Mouse (Mus musculus): Measurements from ENCODE around the gene Ift22. TPM values are rescaled to one million over a fixed set of nuclear protein-coding genes. Genes with fewer than 3 reads are reported as not detected.
A peak's percentile ranks its signal among the peaks of the same experiment; 100 is the strongest.

Ift22 gene
- total RNA-seq (2014; fragmentation: Nextera tagmentation) (12.1 and 17.4 TPM in 2 replicates), total RNA-seq (2017) (1.5 and 5.4 TPM in 2 replicates)

DNA sequence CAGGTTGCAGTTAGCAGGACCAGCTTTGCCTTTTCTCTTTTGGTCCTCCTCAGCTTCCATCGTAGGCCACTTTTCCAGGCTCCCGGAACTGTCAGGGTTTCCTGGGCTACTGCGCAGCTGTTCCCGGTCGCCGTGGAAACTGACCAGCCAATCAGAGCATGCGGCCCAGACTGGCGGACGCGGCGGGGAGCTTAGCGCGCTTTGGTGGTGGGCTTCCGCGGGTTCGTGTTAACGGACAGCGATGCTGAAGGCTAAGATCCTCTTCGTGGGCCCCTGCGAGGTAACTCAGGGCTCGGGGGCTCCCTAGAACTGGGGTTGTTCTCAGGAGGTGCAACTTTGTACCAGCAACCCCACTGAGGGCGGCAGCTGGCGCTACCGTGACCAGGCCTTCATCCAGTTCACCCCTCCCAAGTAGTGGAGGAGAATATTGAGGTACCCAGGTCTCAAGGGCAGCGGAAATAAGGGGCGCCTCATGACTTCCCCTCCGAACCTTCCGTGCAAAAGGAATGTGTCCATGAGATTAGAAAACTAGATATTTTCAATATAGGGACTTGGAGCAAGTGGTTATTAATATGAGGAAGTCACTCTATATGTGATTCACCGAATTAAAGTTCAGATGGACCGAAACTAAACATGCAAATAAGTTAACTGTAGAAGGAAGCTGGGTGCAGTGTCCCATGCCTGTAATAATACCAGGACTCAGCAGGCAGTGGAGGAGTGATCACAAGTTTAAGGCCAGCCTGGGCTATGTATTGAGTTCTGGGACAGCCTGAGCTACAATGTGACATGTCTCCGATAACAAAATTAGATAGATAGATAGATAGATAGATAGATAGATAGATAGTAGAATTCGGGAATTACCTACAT, at the start of gene Ift22:
Gene Ift22 (plus strand): TSS at position 160 of the 867 bp plus-strand sequence.
- peak; percentile 93 for ATAC-seq (replicated peaks; ENCODE audit: low FRiP score, low TSS enrichment, poor library complexity, severe bottlenecking)

DNA sequence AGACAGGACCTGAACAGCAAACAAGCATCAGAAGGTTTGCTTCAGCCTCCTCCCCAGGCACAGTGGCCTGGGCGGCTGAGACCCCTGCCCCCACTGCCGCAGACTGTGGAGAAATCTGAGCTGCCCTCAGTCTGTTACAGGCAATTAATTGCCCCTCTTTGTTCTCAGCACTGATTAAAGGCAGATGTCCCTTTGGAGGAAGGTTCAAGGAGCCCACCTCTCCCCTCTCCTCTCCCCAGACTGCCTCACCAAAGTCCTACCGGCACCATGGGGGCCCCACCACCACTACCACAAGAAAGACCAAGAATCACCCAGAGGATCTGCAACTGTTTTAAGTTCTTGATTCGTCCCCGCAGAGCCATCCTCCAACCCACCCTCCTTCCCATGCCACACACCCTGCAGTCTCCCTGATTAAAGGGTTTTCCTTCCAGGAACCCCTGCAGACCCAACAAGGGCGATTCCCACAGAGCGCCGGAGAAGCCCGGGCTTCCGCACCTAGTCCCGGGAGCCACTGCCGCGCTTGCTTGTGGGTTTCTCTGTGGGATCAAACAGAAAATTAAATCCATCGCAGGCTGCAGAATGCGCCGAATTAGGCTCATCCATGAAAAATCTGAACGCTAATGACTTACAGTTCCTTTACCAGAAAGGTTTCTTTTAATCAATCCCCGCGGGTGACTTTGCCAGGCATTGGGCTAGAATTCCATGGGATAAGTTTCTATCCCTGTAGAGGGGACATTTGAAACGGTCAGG, 46.6 kb upstream of the Ift22 start:
- ATAC-seq (replicated peaks; ENCODE audit: low FRiP score, low TSS enrichment, poor library complexity, severe bottlenecking) = no peak

DNA sequence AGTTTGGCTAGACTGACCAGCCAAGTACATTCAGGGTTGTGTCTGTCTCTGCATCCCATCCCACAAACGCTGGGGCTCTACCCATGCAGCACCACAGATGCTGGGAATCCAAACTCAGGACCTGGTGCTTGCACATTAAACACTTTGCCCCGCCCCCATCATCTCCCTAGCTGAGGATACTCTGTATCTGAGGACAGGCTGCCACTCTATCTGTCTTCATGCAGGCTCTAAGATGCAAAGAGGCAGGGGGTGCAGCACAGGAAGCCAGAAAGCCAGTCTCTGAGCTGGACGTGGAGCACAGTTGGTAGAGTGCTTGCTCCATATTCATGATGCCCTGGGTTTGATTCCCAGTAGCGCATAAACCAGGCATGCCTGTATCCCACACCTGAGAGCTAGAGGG, 45.1 kb upstream of the Ift22 start:
- ATAC-seq (replicated peaks; ENCODE audit: low FRiP score, low TSS enrichment, poor library complexity, severe bottlenecking) = no peak

DNA sequence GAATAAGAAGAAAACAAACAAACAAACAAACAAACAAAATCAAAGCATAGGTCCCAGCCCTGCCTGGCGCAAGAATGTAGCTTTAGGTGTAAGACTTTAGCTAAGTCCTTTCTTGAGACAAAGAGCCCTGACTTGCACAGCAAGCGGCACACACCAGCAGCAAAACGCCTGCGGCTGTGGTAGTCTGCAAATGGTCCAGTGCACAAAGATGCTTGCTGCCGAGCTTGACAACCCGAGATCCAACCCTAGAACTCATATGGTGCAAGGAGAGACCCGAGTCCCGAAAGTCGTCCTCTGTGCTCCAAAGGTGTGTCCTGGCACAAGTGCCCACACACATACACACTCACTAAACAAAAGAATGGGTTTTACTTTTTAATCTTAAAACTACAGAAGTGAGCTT, 44.7 kb upstream of the Ift22 start:
- no peak for ATAC-seq (replicated peaks; ENCODE audit: low FRiP score, low TSS enrichment, poor library complexity, severe bottlenecking)

DNA sequence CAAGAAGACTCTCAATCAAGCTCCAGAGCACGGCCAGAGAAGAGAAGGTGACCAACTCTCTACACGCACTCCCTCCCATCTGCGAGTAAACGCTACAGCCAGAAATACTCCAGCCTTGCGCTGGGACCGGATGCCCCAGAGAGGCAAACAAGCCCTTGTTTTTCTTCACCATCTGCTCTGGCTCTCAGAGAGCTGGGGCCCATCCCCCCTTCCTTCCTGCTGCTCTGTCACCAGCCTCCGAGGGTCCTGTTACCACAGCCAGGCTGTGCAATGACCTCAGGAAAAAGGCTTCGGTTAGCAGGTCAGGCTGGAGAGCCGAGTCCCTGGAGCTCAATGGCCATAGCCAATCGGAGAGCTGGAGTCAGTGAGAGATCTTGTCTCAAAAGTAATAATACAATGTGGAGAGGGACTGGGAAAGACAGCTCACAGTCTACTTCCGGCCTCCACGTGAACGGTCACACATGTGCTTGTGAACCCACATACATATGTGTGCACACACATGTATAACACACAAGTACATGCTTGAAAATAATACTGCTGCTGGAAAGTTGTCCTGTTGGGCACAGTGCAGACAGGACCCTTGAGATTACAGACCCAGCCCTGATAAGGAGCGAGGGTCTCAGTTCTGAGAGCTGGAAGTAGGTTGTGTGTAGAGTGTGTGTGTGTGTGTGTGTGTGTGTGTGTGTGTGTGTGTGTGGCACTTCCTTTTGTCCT, 43.8 kb upstream of the Ift22 start:
- ATAC-seq (replicated peaks; ENCODE audit: low FRiP score, low TSS enrichment, poor library complexity, severe bottlenecking) = no peak

DNA sequence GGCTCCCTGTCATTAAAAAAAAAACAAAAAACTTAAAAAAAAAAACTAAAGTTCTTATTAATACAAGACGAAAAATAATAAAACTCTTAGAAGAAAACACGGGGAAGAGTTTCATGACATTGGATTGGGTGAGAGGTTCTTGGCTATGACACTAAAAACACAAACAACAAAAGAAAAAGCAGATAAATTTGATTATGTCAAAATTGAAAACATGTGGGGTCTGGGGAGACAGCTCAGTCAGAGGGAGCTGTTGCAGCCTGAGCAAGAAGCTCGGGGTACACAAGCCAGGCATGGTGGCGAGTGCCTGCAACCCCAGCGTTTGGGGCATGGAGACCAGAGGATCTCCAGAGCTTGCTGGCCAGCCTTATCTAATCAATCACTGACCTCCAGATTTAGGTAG, 40.2 kb upstream of the Ift22 start:
- no peak for ATAC-seq (replicated peaks; ENCODE audit: low FRiP score, low TSS enrichment, poor library complexity, severe bottlenecking)

DNA sequence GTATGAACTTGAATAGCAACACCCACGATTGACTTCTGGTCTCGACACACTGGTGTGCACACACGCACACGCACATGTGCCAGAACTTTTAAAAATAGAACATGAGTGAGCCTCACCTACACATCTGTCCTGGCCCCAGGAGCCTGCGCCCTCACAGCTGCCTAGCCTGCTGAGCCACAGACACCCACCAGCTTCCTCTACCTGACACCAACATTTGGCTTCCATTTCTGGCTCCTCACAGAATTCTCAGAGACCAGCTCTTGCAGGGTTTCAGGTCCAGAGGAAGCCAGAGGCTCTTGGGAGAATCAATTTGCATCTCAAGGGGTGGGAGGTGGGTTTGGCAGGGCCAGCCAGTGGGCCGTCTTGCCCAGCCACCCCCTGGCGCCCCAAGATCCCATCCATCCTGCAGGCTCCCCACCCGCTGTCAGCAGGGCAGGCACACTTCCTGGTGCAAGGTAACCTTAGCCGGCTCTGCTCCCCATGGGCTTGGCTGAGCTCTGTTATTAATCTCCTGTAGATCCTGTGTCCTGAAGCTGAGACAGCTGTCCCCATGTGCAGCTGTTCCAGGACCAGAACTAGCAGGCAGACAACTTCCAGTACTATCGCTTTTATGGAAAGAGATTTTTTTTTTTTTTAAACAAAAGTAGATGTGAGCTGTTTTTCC, 38.4 kb upstream of the Ift22 start:
- ATAC-seq (replicated peaks; ENCODE audit: low FRiP score, low TSS enrichment, poor library complexity, severe bottlenecking) = no peak

DNA sequence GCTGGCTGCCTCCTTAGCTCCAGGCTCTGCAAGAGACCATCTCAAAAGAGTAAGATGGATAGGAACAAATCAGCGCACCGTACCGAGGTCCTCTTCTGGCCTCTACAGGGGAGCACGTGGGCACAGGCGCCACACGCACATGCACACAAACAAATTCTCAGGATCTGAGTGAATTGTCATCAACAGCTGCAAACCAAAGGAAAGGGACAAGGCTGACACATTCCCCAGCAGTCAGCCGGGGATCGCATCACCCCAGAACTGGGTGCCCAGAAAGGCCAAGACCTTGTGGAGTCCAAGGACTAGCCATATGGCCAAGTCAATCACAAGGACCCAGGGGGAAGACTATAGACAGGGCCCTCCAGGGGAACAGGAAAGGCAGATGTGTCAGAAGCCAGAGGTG, 35.5 kb upstream of the Ift22 start:
- ATAC-seq (replicated peaks; ENCODE audit: low FRiP score, low TSS enrichment, poor library complexity, severe bottlenecking) = no peak

DNA sequence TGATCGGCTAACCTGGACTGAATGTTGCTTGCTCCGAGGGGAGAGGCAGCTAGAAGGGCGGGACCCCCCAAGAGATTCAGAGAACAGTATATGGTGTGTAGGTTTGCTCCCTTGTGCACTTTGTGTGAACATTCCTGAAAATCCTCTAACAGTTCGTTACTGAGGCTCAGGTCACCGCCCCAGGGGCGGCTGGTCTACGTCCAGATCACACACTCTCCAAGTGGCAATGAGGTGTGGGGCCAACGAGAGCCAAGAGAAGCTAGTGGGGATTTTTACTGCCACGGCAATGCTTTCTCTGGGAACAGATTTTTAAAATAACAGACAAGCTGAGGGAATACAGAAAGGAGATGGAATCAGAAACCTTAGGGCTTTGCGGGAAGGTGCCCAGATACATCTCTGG, 33.7 kb upstream of the Ift22 start:
- no peak for ATAC-seq (replicated peaks; ENCODE audit: low FRiP score, low TSS enrichment, poor library complexity, severe bottlenecking)

DNA sequence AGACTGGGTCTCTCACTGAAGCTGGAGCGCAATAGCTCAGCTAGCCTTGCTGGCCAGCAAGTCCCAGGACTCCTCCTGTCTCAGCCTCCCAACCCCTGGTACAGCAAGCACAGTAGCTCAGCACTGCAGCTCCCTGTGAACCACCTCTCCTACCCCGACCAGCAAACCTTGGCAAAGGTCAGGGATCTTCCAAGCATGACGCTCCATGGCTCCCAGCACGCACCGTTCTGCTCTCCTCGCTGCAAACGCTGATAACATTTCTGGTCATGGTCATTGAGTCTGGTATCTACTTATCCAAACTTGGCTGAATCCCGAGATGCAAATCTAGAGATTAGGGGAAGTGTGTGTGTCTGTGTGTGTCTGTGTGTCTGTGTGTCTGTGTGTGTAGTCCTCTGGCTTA, 27.8 kb upstream of the Ift22 start:
- no peak for ATAC-seq (replicated peaks; ENCODE audit: low FRiP score, low TSS enrichment, poor library complexity, severe bottlenecking)

DNA sequence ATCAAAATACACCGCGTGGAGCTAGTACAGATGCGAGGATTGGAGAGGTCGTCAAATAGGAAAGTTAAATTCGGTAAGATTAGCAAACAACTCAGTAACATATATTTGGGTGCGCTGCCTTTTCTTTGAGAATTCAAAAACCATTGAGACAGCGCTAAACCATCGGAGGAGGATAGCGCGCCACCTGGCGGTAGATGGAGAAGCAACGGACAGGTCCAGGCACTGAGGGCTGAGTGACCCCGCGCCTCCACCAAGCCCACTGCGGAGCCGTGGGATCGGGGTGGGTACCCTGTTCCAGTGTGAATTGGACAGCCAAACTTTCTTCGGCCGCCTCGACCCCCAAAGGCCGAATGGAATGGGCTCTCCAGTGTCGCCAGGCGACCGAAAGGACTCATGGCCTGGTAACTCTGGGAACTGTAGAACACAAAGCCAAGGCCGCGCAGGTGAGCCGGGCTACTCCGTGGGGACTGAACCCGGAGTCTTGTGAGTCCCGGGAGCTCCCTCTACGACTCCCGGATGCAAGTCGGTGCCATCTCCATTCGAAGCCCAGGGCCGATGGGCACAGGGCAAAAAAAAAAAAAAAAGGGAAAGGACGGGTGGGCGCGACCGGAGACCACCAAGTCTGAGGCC, 26.5 kb upstream of the Ift22 start:
- ATAC-seq (replicated peaks; ENCODE audit: low FRiP score, low TSS enrichment, poor library complexity, severe bottlenecking) = peak; percentile 82

DNA sequence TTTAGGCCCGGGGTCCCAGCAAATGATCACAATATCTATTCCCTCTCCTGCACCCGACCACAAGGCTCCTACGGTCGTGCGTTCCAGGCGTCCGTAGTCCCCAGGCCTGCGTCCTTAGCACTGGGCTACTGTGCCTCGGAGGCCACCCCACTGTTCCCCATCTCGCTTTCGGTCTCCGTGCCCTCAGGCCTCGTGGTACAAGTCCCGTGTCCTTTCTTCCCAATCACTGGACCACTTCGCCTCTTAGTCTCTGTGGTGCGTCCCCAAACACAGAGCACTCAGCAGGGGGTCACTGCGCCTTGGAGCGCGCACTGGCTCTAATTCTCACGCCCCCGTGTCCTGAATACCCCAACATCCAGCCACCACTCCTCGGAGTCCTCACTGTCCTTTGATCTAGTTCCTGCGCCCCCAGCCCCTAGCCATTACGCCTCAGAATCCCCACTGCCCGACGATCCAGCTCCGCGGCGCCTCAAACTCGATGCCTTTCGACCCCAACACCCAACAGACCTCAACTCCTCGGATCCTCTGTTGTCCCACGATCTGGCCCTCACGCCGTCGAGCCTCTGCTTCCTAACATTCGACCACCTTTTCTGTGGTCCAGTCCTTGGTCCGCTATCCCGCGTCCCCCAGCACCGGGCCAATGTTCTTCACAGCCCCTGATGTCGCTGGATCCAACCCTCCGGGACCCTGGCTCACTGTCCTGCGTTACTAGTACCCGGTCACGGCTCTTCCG, 25.7 kb upstream of the Ift22 start:
- no peak for ATAC-seq (replicated peaks; ENCODE audit: low FRiP score, low TSS enrichment, poor library complexity, severe bottlenecking)

DNA sequence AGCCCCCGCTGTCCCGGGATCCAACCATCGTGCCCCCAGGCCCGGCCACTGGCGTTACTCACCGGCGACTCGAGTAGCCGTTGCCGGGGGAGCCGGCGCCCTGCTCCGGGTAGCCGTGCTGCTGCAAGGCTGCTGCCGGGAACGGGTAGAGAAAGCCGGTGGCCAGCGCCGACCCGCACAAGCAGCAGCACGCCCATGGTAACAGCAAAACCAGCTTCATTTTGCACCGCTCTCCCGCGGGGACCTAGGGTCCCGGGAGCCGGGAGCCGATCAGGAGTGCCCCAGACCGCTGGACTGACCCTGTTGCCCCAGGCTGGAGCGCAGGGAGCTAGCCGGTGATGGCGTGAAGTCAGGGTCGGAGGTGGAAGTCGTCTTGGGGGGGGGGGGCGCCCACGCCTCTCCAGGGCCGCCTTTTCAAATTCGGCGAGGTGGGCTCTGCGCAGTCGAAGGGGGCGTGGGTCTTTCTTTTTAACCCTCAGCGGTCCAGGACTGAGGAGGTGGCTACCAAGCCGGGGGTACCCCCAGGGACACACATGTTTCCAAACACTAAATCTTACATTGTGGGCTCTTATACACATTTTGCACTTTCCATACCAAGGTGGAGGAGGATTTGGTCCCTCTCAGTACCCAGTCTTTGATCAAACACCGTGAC, 25.0 kb upstream of the Ift22 start, which contains the start of gene Col26a1:
Gene Col26a1 (minus strand): TSS at position 422 of the 652 bp plus-strand sequence.
- ATAC-seq (replicated peaks; ENCODE audit: low FRiP score, low TSS enrichment, poor library complexity, severe bottlenecking) = no peak

DNA sequence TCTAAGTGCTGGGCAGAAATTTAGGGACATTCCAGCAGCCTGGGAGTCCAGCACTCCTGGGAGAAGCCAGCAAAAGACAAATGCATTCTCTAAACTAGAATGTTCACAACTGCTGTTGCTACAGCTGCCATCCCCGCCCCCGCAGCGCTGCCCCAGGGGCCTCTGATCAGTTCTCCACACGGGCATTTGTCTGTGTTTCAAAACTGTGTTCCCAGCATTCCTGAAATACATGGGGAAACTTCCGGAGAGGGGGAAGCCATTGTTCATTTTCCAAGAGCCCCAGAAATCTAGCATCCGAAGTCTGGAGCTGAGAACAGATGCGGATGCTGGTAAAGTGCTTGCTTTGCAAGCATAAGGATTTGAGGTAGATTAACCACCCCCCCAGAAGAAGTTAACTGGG, 21.0 kb upstream of the Ift22 start:
- ATAC-seq (replicated peaks; ENCODE audit: low FRiP score, low TSS enrichment, poor library complexity, severe bottlenecking) = no peak

DNA sequence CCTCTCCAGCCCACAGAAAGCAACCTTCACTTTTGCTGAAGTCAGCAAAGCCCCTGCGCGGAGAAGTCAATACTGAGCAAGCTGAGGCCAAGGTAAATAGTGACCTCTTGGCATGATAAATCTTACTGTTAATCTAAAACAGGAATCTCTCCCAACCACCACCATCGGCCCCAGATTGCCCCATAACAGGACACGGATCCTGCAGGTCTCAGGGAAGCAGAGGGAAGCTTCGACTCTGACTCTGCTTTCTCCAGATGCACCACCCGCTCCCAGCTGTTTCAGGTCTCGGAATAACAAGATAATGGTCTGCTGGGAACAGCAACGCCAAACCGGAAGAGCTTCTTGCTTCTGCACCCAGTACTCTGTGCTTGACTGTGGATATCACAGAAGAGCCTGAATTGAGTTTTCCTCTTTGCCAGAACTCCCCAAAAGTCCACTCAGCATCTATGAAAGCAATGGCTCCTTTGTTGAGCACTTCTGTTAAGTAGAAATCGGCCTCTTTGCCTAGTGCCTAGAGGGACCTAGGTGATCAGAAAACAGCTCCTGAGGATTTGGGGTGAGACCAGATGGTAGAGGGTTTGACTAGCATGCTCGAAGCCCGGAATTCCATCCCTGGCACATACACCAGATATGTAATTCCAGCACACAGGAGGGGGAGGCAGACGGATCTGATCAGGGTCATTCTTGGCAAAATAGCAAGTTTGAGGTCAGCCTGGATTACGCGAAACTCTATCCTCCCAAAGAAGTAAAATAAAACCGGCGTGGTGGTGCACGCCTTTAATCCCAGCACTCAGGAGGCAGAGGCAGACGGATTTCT, 19.2 kb upstream of the Ift22 start:
- ATAC-seq (replicated peaks; ENCODE audit: low FRiP score, low TSS enrichment, poor library complexity, severe bottlenecking) = no peak

DNA sequence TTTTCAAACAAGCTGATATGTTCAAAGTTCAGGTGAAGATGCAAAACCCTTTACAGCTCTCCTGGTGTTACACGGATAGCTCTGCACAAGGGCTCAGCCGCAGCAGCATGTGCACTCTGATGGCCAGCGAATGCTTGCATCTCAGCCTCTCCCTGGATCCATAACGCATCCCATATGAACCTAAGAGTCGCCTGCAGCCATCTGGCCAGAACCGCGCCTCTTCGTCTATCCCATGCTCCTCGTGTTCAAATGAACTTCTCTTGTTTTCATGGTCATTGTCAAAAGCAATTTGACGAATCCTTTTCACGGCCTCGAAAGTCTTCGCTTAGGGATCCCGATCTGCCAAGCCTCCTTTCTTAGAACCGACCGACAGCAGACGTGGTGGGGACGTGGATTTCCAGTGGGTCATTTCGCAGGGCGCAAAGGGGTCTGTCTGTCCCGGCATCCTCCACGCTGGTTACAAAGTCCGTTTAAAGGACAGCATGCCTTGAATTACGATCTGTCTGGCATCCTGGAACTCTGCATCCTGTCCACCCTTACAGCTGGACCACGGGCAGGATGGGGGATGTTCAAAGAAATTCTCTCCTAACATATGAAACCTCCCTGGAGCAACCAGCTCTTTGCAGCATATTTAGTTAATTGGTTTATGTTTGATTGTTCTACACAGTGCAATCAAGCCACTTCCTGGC, 13.0 kb upstream of the Ift22 start:
- no peak for ATAC-seq (replicated peaks; ENCODE audit: low FRiP score, low TSS enrichment, poor library complexity, severe bottlenecking)

DNA sequence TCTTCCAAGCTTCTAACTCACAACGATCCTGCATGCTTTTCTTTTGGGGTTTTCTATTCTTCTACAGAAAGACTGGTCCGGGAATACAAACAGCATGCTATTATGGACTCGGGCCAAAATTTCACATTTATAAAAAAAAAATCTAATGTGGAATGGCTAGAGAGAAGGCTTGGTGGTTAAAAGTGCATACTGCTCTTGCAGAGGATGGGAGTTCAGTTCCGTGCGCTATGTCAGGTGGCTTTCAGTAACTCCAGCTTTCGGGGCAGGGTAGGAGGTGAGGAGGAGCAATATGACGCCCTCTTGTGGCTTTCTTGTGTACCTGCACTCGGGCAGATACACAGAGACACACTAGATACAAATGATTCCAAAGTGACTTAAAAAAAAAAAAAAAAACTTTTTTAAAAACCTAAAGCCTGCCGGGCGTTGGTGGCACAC, 12.4 kb upstream of the Ift22 start:
- no peak for ATAC-seq (replicated peaks; ENCODE audit: low FRiP score, low TSS enrichment, poor library complexity, severe bottlenecking)
